8 mouse cellular contexts compared by ENCODE assay signal in the genomic region with DNA sequence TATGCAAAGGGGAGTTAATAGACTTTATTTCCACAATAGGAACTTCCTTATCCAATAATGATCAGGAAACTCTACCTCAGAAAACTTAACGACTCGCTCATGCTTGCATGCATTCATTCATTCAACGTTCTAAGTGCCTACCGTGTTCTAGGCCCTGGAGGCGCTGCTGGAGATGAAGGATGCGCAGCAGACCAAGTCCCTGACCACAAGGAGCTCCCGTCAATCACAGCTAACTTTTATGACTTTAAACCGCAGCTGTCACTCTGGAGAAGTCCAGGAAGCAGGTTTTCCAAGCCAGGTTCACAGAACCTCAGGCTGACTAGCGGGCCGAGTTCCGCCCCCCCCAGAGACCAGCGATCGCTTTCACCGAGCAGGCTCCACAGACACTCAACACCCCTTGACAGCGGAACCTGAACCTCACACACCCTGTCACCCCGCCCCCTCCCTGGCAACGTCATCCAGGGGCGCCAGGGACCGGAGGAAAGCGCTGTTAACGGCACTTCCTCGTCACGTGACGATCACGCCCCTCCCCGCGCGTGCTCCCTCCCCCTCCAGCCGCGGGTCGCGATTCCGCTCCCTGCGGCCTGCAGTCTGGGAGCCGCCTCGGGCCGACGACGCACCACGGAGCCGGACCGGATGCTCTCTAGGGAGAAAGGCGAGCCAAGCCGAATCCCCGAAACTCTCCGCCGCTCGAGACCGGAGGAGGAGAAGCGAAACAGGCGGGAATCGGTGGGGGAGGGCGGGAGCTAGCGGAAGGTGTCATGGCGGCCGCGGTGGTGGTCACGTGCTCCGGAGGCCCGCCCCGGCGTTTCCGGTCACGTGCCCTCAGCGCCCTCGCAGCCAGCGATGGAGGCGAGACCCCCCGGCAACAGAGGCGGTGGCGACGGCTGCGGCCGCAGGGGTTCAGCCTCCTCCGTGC. TPM values are rescaled to one million over a fixed set of nuclear protein-coding genes. Genes with fewer than 3 reads are reported as not detected.
A peak's percentile ranks its signal among the peaks of the same experiment; 100 is the strongest.
DNase-seq lines count a peak whose midpoint lies in the region; ATAC-seq lines count a peak whose summit lies in the region.

A gene (minus strand): TSS at position 778 of the 919 bp plus-strand sequence.
A gene (plus strand): TSS at position 817 of the 919 bp plus-strand sequence.

- H3K27ac ChIP-seq in heart, embryonic 13.5 days (replicated peaks), result peak within 1 kb of the TSS; percentile 87
- H3K27ac ChIP-seq in liver, embryonic 12.5 days, result peak within 1 kb of the TSS; percentile 82
- H3K27ac ChIP-seq in stomach, embryonic 15.5 days, result peak within 1 kb of the TSS; percentile 90

- no peaks in the 10 kb centered on the region for H3K9me3 ChIP-seq in heart, embryonic 13.5 days
- no peaks in the 10 kb centered on the region for H3K9me3 ChIP-seq in liver, embryonic 12.5 days (replicated peaks)
- no peaks in the 10 kb centered on the region for H3K9me3 ChIP-seq in stomach, embryonic 15.5 days

- WGBS in heart, embryonic 13.5 days, result under 1% methylated on average over 74 of the region's 75 CpGs
- WGBS in liver, embryonic 12.5 days (ENCODE audit: insufficient replicate concordance), result under 1% methylated on average over 67 of the region's 75 CpGs
- under 1% methylated on average over 75 of the region's 75 CpGs for WGBS in stomach, embryonic 15.5 days

- H3K36me3 ChIP-seq in heart, embryonic 13.5 days, result peaks cover 30% of the 10 kb centered on the region
- H3K36me3 ChIP-seq in liver, embryonic 12.5 days, result peaks cover 31% of the 10 kb centered on the region
- H3K36me3 ChIP-seq in stomach, embryonic 15.5 days, result 0 out of 2 replicates have a peak, but pooled peaks cover 3% of the 10 kb centered on the region

- H3K9ac ChIP-seq in heart, embryonic 13.5 days, result peak within 1 kb of the TSS; percentile 97
- peak within 1 kb of the TSS; percentile 86 for H3K9ac ChIP-seq in liver, embryonic 12.5 days
- H3K9ac ChIP-seq in stomach, embryonic 15.5 days, result peak within 1 kb of the TSS; percentile 82

- no peaks in the 10 kb centered on the region for H3K27me3 ChIP-seq in heart, embryonic 13.5 days (replicated peaks)
- H3K27me3 ChIP-seq in liver, embryonic 12.5 days (replicated peaks), result no peaks in the 10 kb centered on the region
- no peaks in the 10 kb centered on the region for H3K27me3 ChIP-seq in stomach, embryonic 15.5 days (replicated peaks)

- ATAC-seq in erythroid progenitor cell, adult 5-6 weeks (replicated peaks; ENCODE audit: low FRiP score, poor library complexity, severe bottlenecking), result peak; percentile 97
- ATAC-seq in heart, embryonic 13.5 days (ENCODE audit: extremely low read depth, insufficient number of reproducible peaks, low FRiP score, low TSS enrichment), result peak; percentile 98
- peak; percentile 97 for ATAC-seq in liver, embryonic 12.5 days
- peak; percentile 98 for ATAC-seq in stomach, embryonic 15.5 days (ENCODE audit: insufficient read depth, low FRiP score, low read depth)

- H3K4me1 ChIP-seq in heart, embryonic 13.5 days, result peaks cover 20% of the 10 kb centered on the region
- peaks cover 48% of the 10 kb centered on the region for H3K4me1 ChIP-seq in liver, embryonic 12.5 days
- H3K4me1 ChIP-seq in stomach, embryonic 15.5 days, result peaks cover 12% of the 10 kb centered on the region

- peak; percentile 99 for DNase-seq in CD4-positive helper T cell, adult 2 months (ENCODE audit: low read depth, low spot score)
- DNase-seq in brain, embryonic 18.5 days (ENCODE audit: low read depth, low spot score), result peak; percentile 93
- peak; percentile 100 for DNase-seq in kidney, postnatal 10 days
- peak; percentile 99 for DNase-seq in natural killer cell, adult 2 months (ENCODE audit: low spot score in 2 of 2)

- H3K4me3 ChIP-seq in heart, embryonic 13.5 days, result peak within 1 kb of the TSS; percentile 97
- peak within 1 kb of the TSS; percentile 98 for H3K4me3 ChIP-seq in liver, embryonic 12.5 days
- peak within 1 kb of the TSS; percentile 96 for H3K4me3 ChIP-seq in stomach, embryonic 15.5 days (replicated peaks)

- peak within 1 kb of the TSS; percentile 99 for H3K4me2 ChIP-seq in heart, embryonic 13.5 days
- H3K4me2 ChIP-seq in liver, embryonic 12.5 days, result peak within 1 kb of the TSS; percentile 95
- H3K4me2 ChIP-seq in stomach, embryonic 15.5 days, result peak within 1 kb of the TSS; percentile 90

RNA-seq across cellular contexts. Expression of the first gene that starts in this region (rescaled TPM):
- total RNA-seq in erythroid progenitor cell, adult 5-6 weeks (2015; ENCODE audit: low replicate concordance), result 7.2 and 9.2 TPM in 2 replicates
- total RNA-seq in erythroid progenitor cell, adult 5-6 weeks (2017; ENCODE audit: low replicate concordance), result 19.8 and 29.9 TPM in 2 replicates
- polyA plus RNA-seq in heart, embryonic 13.5 days (2015; fragmentation: Nextera tagmentation; extraction: Ambion mirVana), result 9.7 and 10.8 TPM in 2 replicates
- polyA plus RNA-seq in liver, embryonic 12.5 days (2016; fragmentation: Nextera tagmentation; extraction: Ambion mirVana), result 9.7 and 10.7 TPM in 2 replicates
- 20.2 and 21.8 TPM in 2 replicates for polyA plus RNA-seq in stomach, embryonic 15.5 days (2015; fragmentation: Nextera tagmentation; extraction: Ambion mirVana)

RNA-seq across cellular contexts. Expression of the second gene that starts in this region (rescaled TPM):
- 16.2 and 28.5 TPM in 2 replicates for total RNA-seq in erythroid progenitor cell, adult 5-6 weeks (2015; ENCODE audit: low replicate concordance)
- 15.2 and 25.9 TPM in 2 replicates for total RNA-seq in erythroid progenitor cell, adult 5-6 weeks (2017; ENCODE audit: low replicate concordance)
- polyA plus RNA-seq in heart, embryonic 13.5 days (2015; fragmentation: Nextera tagmentation; extraction: Ambion mirVana), result 28.5 and 29.7 TPM in 2 replicates
- polyA plus RNA-seq in liver, embryonic 12.5 days (2016; fragmentation: Nextera tagmentation; extraction: Ambion mirVana), result 56.4 and 59.0 TPM in 2 replicates
- 48.6 and 52.6 TPM in 2 replicates for polyA plus RNA-seq in stomach, embryonic 15.5 days (2015; fragmentation: Nextera tagmentation; extraction: Ambion mirVana)

Comparison
In these comparisons a context has a peak if more than half of its experiments do, and no peak if none do; other contexts are left out.
1. Peak in every context shown above with its lines: DNase-seq, ATAC-seq, H3K4me3 ChIP-seq and H3K27ac ChIP-seq.